In the genomic region with DNA sequence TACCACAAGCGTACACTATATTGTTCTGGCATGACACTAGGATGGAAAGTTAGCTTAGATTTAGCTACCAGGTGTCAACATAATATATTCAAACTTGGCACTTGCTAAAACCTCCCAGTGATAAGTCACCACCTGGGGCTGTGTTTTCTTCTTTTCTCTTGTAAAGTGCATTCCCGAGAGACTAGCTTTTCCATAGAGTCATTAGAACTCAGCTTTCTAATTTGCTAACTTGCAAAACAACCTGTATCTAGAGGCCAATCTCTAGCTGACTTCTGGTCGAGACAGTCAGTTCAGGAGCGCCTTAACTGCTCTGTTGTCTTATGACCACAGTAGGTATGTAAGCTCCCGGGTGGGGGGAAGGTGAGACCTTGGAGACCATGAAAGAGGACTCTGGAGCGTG, we compare ENCODE assay signal across 47 mouse cellular contexts. TPM values are rescaled to one million over a fixed set of nuclear protein-coding genes. Genes with fewer than 3 reads are reported as not detected.
"Had no signal": no experiment of that assay in that cellular context is flagged by ENCODE, and none has a peak within 500 bp of the region (broad histone marks: within the 10 kb centered on the region; RNA-seq: fewer than 3 reads in every experiment).

No protein-coding gene starts in this region.

- H3K27ac ChIP-seq: limb, embryonic 12.5 days; limb, embryonic 13.5 days; limb, embryonic 15.5 days; liver, embryonic 12.5 days; liver, embryonic 13.5 days; liver, embryonic 14.5 days; liver, embryonic 15.5 days; lung, embryonic 15.5 days; macrophage; midbrain, embryonic 10.5 days; midbrain, embryonic 12.5 days; midbrain, embryonic 13.5 days; midbrain, embryonic 15.5 days; neural tube, embryonic 12.5 days had no signal

- H3K9ac ChIP-seq: limb, embryonic 12.5 days; limb, embryonic 13.5 days; limb, embryonic 15.5 days; liver, embryonic 12.5 days; liver, embryonic 13.5 days; liver, embryonic 14.5 days; liver, embryonic 15.5 days; liver, postnatal 0 days; lung, embryonic 14.5 days; lung, embryonic 15.5 days; midbrain, embryonic 12.5 days; midbrain, embryonic 13.5 days; midbrain, embryonic 15.5 days; neural tube, embryonic 12.5 days had no signal

- H3K27me3 ChIP-seq: limb, embryonic 12.5 days; limb, embryonic 13.5 days; limb, embryonic 15.5 days; liver, embryonic 12.5 days; liver, embryonic 13.5 days; liver, embryonic 15.5 days; lung, embryonic 15.5 days; midbrain, embryonic 12.5 days; midbrain, embryonic 13.5 days; midbrain, embryonic 15.5 days; neural tube, embryonic 12.5 days had no signal

- H3K36me3 ChIP-seq: limb, embryonic 12.5 days; limb, embryonic 13.5 days; limb, embryonic 15.5 days; liver, embryonic 12.5 days; liver, embryonic 13.5 days; liver, embryonic 15.5 days; lung, embryonic 15.5 days; midbrain, embryonic 10.5 days; midbrain, embryonic 12.5 days; midbrain, embryonic 13.5 days; midbrain, embryonic 15.5 days; neural tube, embryonic 12.5 days had no signal

- H3K4me1 ChIP-seq: limb, embryonic 12.5 days; limb, embryonic 13.5 days; limb, embryonic 15.5 days; liver, embryonic 12.5 days; liver, embryonic 13.5 days; liver, embryonic 15.5 days; lung, embryonic 15.5 days; megakaryocyte, embryonic 14.5 days; midbrain, embryonic 10.5 days; midbrain, embryonic 12.5 days; midbrain, embryonic 13.5 days; midbrain, embryonic 15.5 days; neural tube, embryonic 12.5 days had no signal

- H3K9me3 ChIP-seq: limb, embryonic 12.5 days; limb, embryonic 13.5 days; limb, embryonic 15.5 days; liver, embryonic 12.5 days; liver, embryonic 13.5 days; liver, embryonic 15.5 days; lung, embryonic 15.5 days; megakaryocyte, embryonic 14.5 days; midbrain, embryonic 10.5 days; midbrain, embryonic 12.5 days; midbrain, embryonic 13.5 days; midbrain, embryonic 15.5 days; neural tube, embryonic 12.5 days had no signal

- H3K4me3 ChIP-seq: limb, embryonic 12.5 days; limb, embryonic 13.5 days; limb, embryonic 15.5 days; liver, embryonic 12.5 days; liver, embryonic 13.5 days; liver, embryonic 15.5 days; lung, embryonic 15.5 days; megakaryocyte, embryonic 14.5 days; midbrain, embryonic 10.5 days; midbrain, embryonic 12.5 days; midbrain, embryonic 13.5 days; midbrain, embryonic 15.5 days; myocyte; neural tube, embryonic 12.5 days had no signal

- H3K4me2 ChIP-seq: limb, embryonic 12.5 days; limb, embryonic 13.5 days; limb, embryonic 15.5 days; liver, embryonic 11.5 days; liver, embryonic 12.5 days; liver, embryonic 13.5 days; liver, embryonic 15.5 days; lung, embryonic 14.5 days; lung, embryonic 15.5 days; midbrain, embryonic 11.5 days; midbrain, embryonic 12.5 days; midbrain, embryonic 13.5 days; midbrain, embryonic 15.5 days; neural tube, embryonic 12.5 days had no signal

- DNase-seq: left cerebral cortex, postnatal 4 days; liver; liver, embryonic 13.5 days; liver, postnatal 0 days; lung, adult 18-20 months; lung, adult 2 months; lung, embryonic 14.5 days; lung, postnatal 10 days; lung, postnatal 14 days; lung, postnatal 36 days; lung, postnatal 4 days; midbrain, embryonic 14.5 days had no signal

- ATAC-seq: liver, embryonic 12.5 days; liver, postnatal 0 days; lung, postnatal 0 days; midbrain, embryonic 13.5 days; midbrain, embryonic 15.5 days; midbrain, embryonic 16.5 days had no signal

RNA-seq across cellular contexts. Expression of a gene that starts 58.0 kb away (rescaled TPM):
- total RNA-seq: left cerebral cortex, adult 8-10 months; left cerebral cortex, postnatal 10 days; left cerebral cortex, postnatal 14 days; left cerebral cortex, postnatal 25 days; left cerebral cortex, postnatal 36 days; left cerebral cortex, postnatal 4 days; megakaryocyte progenitor cell, adult 5-6 weeks; megakaryocyte, adult 5-6 weeks; megakaryocyte-erythroid progenitor cell, adult 5-6 weeks; midbrain, postnatal 0 days; monocyte, adult 5-6 weeks had no signal
- polyA plus RNA-seq: limb, embryonic 11.5 days; limb, embryonic 12.5 days; limb, embryonic 13.5 days; limb, embryonic 14.5 days; limb, embryonic 15.5 days; liver, adult 2 months; liver, embryonic 11.5 days; liver, embryonic 12.5 days; liver, embryonic 13.5 days; liver, embryonic 14.5 days; liver, embryonic 15.5 days; liver, embryonic 16.5 days; liver, postnatal 0 days; lung, adult 2 months; lung, embryonic 14.5 days; lung, embryonic 15.5 days; lung, embryonic 16.5 days; lung, postnatal 0 days; macrophage; midbrain, embryonic 10.5 days; midbrain, embryonic 11.5 days; midbrain, embryonic 12.5 days; midbrain, embryonic 13.5 days; midbrain, embryonic 14.5 days; midbrain, embryonic 15.5 days; midbrain, embryonic 16.5 days; midbrain, postnatal 0 days; myocyte; neural tube, embryonic 11.5 days; neural tube, embryonic 12.5 days had no signal
